Mouse (Mus musculus) urinary bladder, postnatal 4 days (tissue): ENCODE measurements around the gene Srp68.

Source experiments
- DNase-seq, 2 experiments: peaks; one replicate each; pipeline ENCODE4 v3.0.0; 2021 to 2022; ENCODE audit warnings: low spot score in 2 of 2

The Srp68 gene

GRCm38 (mm10) chr11:116247502-116248222 lies 26.4 kb downstream of the Srp68 start:
- no peak for DNase-seq

- DNase-seq, result no peak
These were observed 28.4 kb downstream of the Srp68 start for GRCm38 (mm10) chr11:116245616-116246015.

- DNase-seq, result no peak
These were observed 29.4 kb downstream of the Srp68 start for GRCm38 (mm10) chr11:116244580-116244979.

- no peak for DNase-seq
These were observed 32.2 kb downstream of the Srp68 start for GRCm38 (mm10) chr11:116241744-116242235.

GRCm38 (mm10) chr11:116239797-116240196 lies 34.2 kb downstream of the Srp68 start:
- DNase-seq, result no peak

GRCm38 (mm10) chr11:116237742-116238395 lies 36.1 kb downstream of the Srp68 start, which contains the start of gene Evpl:
TSS of gene Evpl (minus strand) at chr11:116238077.
- DNase-seq, result peak; percentile 81 to 82

- DNase-seq, result no peak
These were observed 39.1 kb downstream of the Srp68 start for GRCm38 (mm10) chr11:116234901-116235300.

- DNase-seq, result no peak
These were observed 41.6 kb downstream of the Srp68 start for GRCm38 (mm10) chr11:116232427-116232826.

- DNase-seq, result no peak
These were observed 45.3 kb downstream of the Srp68 start for GRCm38 (mm10) chr11:116228699-116229098.

- DNase-seq, result peak; percentile 64 to 90
These were observed 47.6 kb downstream of the Srp68 start for GRCm38 (mm10) chr11:116226414-116226813.

- no peak for DNase-seq
These were observed 51.3 kb downstream of the Srp68 start for GRCm38 (mm10) chr11:116222740-116223059.

- DNase-seq, result no peak
These were observed 51.9 kb downstream of the Srp68 start for GRCm38 (mm10) chr11:116221931-116222739.

- no peak for DNase-seq
These were observed 54.1 kb downstream of the Srp68 start for GRCm38 (mm10) chr11:116219885-116220284.

- DNase-seq, result peak; percentile 76 to 88
These were observed 55.1 kb downstream of the Srp68 start for GRCm38 (mm10) chr11:116218737-116219400.

GRCm38 (mm10) chr11:116218263-116218662 lies 55.8 kb downstream of the Srp68 start:
- DNase-seq, result no peak

GRCm38 (mm10) chr11:116216549-116216948 lies 57.5 kb downstream of the Srp68 start:
- DNase-seq, result no peak

GRCm38 (mm10) chr11:116215991-116216390 lies 58.0 kb downstream of the Srp68 start:
- DNase-seq, result no peak

GRCm38 (mm10) chr11:116215181-116215580 lies 58.8 kb downstream of the Srp68 start:
- DNase-seq, result no peak

GRCm38 (mm10) chr11:116213877-116214510 lies 60.0 kb downstream of the Srp68 start:
- no peak for DNase-seq

GRCm38 (mm10) chr11:116212847-116213246 lies 61.2 kb downstream of the Srp68 start:
- no peak for DNase-seq

GRCm38 (mm10) chr11:116210696-116211095 lies 63.3 kb downstream of the Srp68 start:
- no peak for DNase-seq
